Mouse (Mus musculus) neutrophil, adult 5-6 weeks (primary cell): ENCODE results near the gene Gm2974. TPM values are rescaled to one million over a fixed set of nuclear protein-coding genes. Genes with fewer than 3 reads are reported as not detected.
"Not testable (repeated sequence)": the region's sequence is repeated elsewhere in the genome, so short reads cannot be mapped to it uniquely, and the experiment has no call there.

Experiments used
- ATAC-seq: fragments of 151-379, 151-347 bp; 2 replicates; pipeline ENCODE4 v1.8.0; 2017; ENCODE audit warnings: mild to moderate bottlenecking, moderate TSS enrichment; ENCODE audit not compliant: insufficient number of reproducible peaks, poor library complexity, low FRiP score, severe bottlenecking; ENCODE audit errors: extremely low read depth
- total RNA-seq: library from RNA; stranded (forward); fragments of 200-1000 nt; gene quantifications from 2 replicates; pipeline ENCODE4 v1.2.3, GENCODE M21; 2017

The Gm2974 gene
- total RNA-seq, result not detected in 2 replicates

DNA sequence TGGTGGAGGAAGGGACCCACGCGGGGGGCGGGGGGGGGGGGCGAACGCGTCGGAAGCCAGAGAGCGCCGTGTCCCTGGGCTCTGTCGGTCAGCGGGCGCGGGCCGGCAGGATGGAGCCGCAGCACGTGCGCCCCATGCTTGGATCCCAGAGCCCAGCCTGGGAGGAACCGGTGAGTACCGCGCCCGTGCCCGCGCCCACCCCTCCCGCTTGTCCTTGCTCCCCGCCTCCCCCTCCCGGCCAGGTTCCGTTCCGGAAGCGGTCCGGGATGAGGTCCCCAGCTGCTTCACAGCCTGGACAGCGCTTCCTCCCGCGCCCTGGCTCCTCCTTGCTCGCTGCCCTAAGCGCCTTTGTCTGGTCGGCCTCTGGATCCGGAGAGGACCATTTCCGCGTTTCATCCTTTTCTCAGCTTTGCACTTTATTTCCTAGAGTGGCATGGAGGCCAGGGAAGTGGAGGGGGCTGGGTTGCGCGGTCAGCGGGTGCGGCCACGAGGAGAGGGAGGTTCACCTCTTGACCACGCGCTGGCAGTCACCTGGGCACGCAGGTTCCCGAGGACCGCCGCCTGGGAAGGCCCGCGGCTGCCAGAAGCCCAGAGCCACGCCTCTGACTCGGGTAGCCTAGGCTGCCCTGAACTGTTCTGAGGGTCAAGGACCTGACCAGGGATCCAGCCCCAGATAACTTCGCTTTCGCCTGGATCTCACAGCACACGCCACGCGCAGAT, at the start of gene Gm2974:
Gene Gm2974, plus strand, starts transcription at position 86 of the 720 bp plus-strand sequence.
- not testable (repeated sequence) for ATAC-seq

DNA sequence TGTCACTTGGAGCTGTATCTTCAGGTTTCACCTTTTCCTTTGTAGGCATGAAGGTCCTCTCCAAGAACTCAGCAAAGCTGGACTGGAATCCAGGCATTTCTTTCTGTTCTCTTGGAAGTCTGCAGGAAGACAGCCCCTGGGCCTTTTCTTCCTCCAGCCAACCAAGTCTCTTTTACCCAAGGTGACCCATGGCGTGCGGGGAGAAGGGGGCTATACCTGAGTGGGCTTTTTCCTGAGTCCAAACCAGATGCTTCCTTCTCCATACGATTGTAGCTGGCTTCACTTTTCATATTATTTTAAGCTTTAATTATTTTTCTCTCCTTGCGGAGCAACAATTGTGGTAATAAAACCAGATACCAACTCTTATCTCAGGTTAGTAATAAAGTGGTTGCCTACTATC, 40.7 kb upstream of the Gm2974 start:
- ATAC-seq, result not testable (repeated sequence)

DNA sequence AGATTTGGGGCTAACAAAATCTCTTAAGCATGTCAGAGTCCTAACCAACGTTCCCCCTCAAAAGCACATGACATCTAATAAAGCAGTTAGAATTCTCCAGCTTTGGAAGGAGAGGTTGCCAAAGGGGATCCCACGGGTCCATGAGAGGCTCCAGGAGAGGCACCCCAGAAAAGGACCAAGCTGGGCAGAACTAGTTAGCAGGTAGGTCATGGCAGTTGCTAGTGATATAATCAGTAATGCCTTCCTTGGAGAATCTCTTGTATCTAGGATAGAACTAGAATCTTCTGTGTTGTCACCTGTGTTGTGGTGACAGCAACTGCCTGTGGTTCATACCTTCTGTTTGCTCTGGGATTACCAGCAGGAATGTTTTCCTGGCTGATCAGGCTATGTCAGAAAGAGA, 17.6 kb upstream of the Gm2974 start, which contains the start of gene Gm3127:
Gene Gm3127, plus strand, starts transcription at position 301 of the 400 bp plus-strand sequence.
- ATAC-seq, result not testable (repeated sequence)

DNA sequence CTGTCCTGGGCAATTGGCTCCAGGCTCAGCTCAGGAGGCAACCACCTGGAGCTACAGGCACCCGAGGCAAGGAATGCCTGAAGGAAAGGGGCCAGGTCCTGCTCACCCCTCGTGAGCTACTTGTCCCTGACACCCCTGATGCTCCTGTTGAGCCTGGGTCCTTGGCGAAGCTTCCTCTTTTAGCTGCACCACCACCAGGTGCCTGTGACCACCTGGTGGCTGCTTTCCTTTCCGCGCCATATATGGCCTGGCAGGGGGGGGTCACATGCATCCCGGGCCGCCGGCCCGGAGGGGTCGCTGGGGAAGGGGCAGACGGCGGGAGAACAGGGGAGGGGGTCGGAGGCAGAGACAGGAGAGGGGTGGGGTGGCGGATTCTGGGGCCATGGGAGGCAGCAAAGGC, 346 bp upstream of the Gm2974 start:
- not testable (repeated sequence) for ATAC-seq

DNA sequence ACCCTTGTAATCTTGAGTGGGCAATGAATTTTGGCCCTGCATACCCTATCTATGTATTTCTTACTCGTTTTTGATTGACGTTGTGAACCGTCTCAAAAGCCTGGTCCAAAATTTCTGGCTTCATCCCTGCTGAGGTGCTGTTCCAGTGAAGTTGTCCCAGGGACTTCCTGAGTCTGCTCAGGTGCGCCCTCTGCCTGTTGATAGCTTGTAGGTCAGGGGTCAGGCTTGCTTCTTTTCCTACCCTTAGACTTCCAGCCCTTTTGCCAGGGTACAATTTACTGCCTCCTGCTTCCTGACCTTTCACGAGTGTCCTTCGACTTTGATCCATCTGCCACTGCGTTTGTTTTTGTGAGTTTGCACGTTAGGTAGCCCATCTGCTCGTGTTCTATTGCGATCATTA, 999 bp downstream of the Gm2974 start:
- not testable (repeated sequence) for ATAC-seq

DNA sequence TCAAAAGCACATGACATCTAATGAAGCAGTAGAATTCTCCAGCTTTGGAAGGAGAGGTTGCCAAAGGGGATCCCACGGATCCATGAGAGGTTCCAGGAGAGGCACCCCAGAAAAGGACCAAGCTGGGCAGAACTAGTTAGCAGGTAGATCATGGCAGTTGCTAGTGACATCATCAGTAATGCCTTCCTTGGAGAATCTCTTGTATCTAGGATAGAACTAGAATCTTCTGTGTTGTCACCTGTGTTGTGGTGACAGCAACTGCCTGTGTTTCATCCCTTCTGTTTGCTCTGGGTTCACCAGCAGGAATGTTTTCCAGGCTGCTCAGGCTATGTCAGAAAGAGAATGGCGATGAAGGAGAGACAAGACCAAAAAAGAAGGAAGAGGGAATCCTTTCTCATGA, 67.0 kb downstream of the Gm2974 start, which contains the start of gene Gm3138:
Gene Gm3138, plus strand, starts transcription at position 301 of the 400 bp plus-strand sequence.
- not testable (repeated sequence) for ATAC-seq

Other genes starting within 250 kb of the Gm2974 start
- 0.23 TPM in 1 of 2 replicates, not detected in the other for gene Gm3095, start 219.0 kb upstream of the Gm2974 start, total RNA-seq
- not detected in 2 replicates for gene Gm3099, start 184.2 kb upstream of the Gm2974 start, total RNA-seq
- not detected in 2 replicates for gene Gm5796, start 158.6 kb upstream of the Gm2974 start, total RNA-seq
- gene Gm3115, start 98.5 kb upstream of the Gm2974 start, total RNA-seq, result not detected in 2 replicates
- not detected in 2 replicates for gene Gm8108, start 72.0 kb upstream of the Gm2974 start, total RNA-seq
- gene Gm3127, start 17.5 kb upstream of the Gm2974 start, total RNA-seq, result not detected in 2 replicates
- 0.23 TPM in 1 of 2 replicates, not detected in the other for gene Gm3138, start 67.1 kb downstream of the Gm2974 start, total RNA-seq
- gene Gm3149, start 134.7 kb downstream of the Gm2974 start, total RNA-seq, result not detected in 2 replicates
- gene 2610042L04Rik, start 152.2 kb downstream of the Gm2974 start, total RNA-seq, result not detected in 2 replicates
- not detected in 2 replicates for gene Gm3159, start 214.9 kb downstream of the Gm2974 start, total RNA-seq
- gene Gm3164, start 232.9 kb downstream of the Gm2974 start, total RNA-seq, result 0.47 TPM in 1 of 2 replicates, not detected in the other
- gene Gm3173, start 248.4 kb downstream of the Gm2974 start, total RNA-seq, result 1.2 TPM in 1 of 2 replicates, not detected in the other